Mouse (Mus musculus) neural tube, embryonic 12.5 days (tissue): ENCODE measurements around the gene Mgll. TPM values are rescaled to one million over a fixed set of nuclear protein-coding genes. Genes with fewer than 3 reads are reported as not detected.

Experiments
- ATAC-seq: fragments of 200-750 bp; cut with Nextera tagmentation; 2 replicates; pipeline ENCODE4 v1.8.0; 2017; ENCODE audit warnings: low read depth, mild to moderate bottlenecking, moderate TSS enrichment, moderate library complexity; ENCODE audit not compliant: low FRiP score
- H3K27ac ChIP-seq: fragments of 300-500 bp; sonication (generic); 2 replicates; pipeline ENCODE4 v1.5.1; 2016
- H3K27me3 ChIP-seq: fragments of 300-500 bp; sonication (generic); replicated peaks from 2 replicates; pipeline ENCODE4 v1.6.1; 2016; ENCODE audit warnings: mild to moderate bottlenecking
- H3K36me3 ChIP-seq: fragments of 300-500 bp; sonication (generic); 2 replicates; pipeline ENCODE4 v1.6.1; 2016; ENCODE audit warnings: mild to moderate bottlenecking
- H3K4me1 ChIP-seq: fragments of 300-500 bp; sonication (generic); 2 replicates; pipeline ENCODE4 v1.6.1; 2016
- H3K4me2 ChIP-seq: fragments of 300-500 bp; sonication (generic); replicated peaks from 2 replicates; pipeline ENCODE4 v1.6.1; 2016; ENCODE audit warnings: mild to moderate bottlenecking
- H3K4me3 ChIP-seq: fragments of 300-500 bp; sonication (generic); 2 replicates; pipeline ENCODE4 v1.5.1; 2016
- H3K9ac ChIP-seq: fragments of 300-500 bp; sonication (generic); 2 replicates; pipeline ENCODE4 v1.6.1; 2016; ENCODE audit warnings: mild to moderate bottlenecking
- H3K9me3 ChIP-seq: fragments of 300-500 bp; sonication (generic); 2 replicates; pipeline ENCODE4 v1.6.1; 2016; ENCODE audit warnings: mild to moderate bottlenecking
- WGBS: fragments of 180-500 bp; shearing (Covaris S2); methylation state at CpG from one replicate; pipeline ENCODE4 v1.1.7; 2016; 5-methylcytosine and 5-hydroxymethylcytosine counted together
- polyA plus RNA-seq: library from polyadenylated mRNA; unstranded; fragments of >200 nt; fragmentation: Nextera tagmentation; extraction: Ambion mirVana; gene quantifications from 2 replicates; pipeline ENCODE4 v1.2.1, GENCODE M21; 2016

Mgll gene
- polyA plus RNA-seq, 1 experiment from 2014 or later: 9.3 TPM

DNA sequence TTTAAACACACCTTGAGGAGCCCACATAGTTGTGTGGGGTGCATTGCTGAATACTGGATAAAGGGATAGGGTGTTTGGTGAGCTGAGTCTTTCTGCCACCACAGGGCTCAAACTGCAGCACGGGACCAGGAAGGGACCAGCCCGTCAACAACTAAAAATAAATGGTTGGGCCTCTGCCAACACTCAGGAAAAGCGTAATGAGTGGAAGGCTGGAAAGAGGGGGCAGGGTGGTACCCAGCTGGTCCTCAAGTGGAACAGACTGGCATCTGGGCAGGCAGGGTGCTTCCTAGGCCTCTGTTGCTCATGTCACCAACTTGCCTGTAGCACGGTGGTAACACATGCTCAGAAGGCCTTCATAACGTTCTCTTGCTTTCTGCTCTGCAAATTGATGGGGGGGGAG lies 61.1 kb downstream of the Mgll start:
- no peaks in the 10 kb centered on the region for H3K36me3 ChIP-seq

DNA sequence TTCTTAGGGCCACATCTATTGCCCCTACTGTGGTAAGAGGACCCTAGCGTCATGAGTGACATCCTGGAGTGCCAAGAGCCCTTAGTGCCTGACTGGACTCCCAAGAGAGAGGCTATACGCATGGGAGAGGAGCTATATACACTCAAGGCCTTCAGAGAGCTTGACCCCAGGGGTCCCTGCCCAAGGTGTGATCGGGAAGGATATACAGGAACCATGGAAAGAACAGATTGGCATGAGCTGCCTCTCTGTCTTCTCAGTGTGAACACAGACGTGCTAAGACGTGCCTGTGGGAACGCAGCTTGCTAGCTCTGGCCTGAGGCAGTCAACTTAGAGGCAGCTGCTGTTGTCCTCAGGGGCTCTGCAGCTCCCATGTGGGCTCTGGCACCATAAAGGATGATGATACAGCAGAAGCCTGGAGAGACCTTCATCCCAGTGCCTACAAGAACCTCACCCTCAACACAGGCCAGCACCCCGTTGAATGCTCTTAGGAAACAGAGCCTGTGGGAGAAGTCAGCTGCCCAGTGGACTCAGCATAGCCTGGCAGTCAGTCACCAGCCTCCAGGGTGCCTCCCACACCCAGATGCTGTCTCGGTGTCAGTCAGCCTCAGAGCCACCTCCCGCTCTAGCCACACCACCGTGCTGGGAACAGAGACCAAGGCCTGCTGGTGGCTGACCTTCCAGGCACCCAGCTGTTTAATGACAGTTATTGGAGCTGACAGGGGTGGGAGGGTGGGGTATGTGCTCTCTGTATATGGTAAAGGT lies 61.8 kb downstream of the Mgll start:
- WGBS: 61% methylated on average over 10 of the region's 10 CpGs
- Histone ChIP-seq H3K27ac (no peak overlapping the region), H3K4me3 (no peak overlapping the region), H3K9ac (no peak overlapping the region), H3K4me1 (peaks cover 34% of the 10 kb centered on the region), H3K4me2 (no peak overlapping the region), H3K9me3 (no peaks in the 10 kb centered on the region), H3K27me3 (no peaks in the 10 kb centered on the region), H3K36me3 (no peaks in the 10 kb centered on the region)
- ATAC-seq: no peak

More for the DNA sequence above, 61.1 kb downstream of the Mgll start:
- no peak overlapping the region for H3K9ac ChIP-seq
- no peak overlapping the region for H3K4me2 ChIP-seq
- ATAC-seq: no peak
- no peaks in the 10 kb centered on the region for H3K9me3 ChIP-seq
- H3K4me1 ChIP-seq: peaks cover 34% of the 10 kb centered on the region
- WGBS: 73% methylated on average over 5 of the region's 5 CpGs
- H3K27ac ChIP-seq: no peak overlapping the region
- no peak overlapping the region for H3K4me3 ChIP-seq
- H3K27me3 ChIP-seq: no peaks in the 10 kb centered on the region

DNA sequence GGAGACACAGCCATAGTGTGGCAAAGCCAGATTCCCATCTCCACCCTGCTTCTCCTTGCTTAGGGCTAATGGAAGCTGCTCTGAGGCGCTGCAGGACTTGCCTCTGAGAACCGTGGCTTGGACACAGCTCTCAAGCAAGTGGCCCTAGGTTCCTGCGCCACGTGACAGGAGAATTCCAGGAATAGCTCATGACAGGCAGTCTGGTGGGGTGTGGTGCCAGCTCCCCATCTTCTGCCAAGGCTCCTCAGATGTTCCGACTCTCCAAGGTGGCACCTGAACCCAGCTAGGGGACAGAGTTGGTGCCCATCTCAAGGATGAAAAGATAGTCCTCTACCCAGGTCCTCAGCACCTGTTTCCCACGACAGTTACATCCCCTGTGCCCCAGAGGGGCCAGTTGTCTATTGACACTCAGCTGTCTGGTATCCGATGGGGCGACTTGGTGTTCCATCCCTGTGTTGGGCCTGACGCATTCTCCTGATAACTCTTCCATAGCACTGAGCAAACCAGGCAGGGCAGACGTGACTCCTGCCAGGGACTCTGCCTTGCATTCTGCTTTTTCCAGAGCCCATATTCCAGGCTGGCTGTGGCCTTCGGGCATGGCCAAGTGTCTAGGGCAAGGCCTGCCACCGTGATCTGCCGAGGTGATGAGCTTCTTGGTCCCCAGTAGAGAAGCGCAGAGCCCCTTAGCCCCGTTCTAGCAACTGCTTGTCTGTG lies 62.7 kb downstream of the Mgll start:
- H3K4me3 ChIP-seq: no peak overlapping the region
- no peaks in the 10 kb centered on the region for H3K9me3 ChIP-seq
- no peak overlapping the region for H3K27ac ChIP-seq
- no peak overlapping the region for H3K4me2 ChIP-seq
- no peak overlapping the region for H3K9ac ChIP-seq
- H3K27me3 ChIP-seq: no peaks in the 10 kb centered on the region
- no peak for ATAC-seq
- WGBS: 82% methylated on average over 15 of the region's 15 CpGs
- H3K4me1 ChIP-seq: peaks cover 34% of the 10 kb centered on the region
- no peaks in the 10 kb centered on the region for H3K36me3 ChIP-seq

DNA sequence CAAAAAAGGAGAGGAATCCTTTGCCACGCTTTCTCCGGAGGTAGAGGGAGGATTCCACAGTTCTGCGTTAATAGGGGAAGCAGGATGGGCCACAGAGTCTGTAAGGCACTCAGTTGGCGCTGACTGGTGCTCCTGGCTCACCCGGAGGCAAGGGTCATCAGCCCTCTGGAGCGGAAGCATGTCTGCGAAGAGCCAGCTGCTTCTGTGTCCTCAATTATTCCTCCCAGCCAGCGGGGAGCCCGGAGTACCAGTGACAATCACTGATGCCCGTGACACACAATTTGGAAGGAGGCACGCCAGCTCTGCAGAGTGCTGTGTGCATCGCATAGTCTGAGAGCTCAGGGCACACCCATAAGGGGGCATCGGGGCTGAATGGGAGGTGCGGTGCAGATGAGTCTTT lies 63.3 kb downstream of the Mgll start:
- Histone ChIP-seq H3K27ac (no peak overlapping the region), H3K9me3 (no peaks in the 10 kb centered on the region), H3K4me2 (peak overlapping the region; percentile 24; the same call in 1 of the 2 replicates), H3K9ac (no peak overlapping the region), H3K36me3 (no peaks in the 10 kb centered on the region), H3K27me3 (no peaks in the 10 kb centered on the region), H3K4me1 (peaks cover 37% of the 10 kb centered on the region), H3K4me3 (no peak overlapping the region)
- no peak for ATAC-seq
- 45% methylated on average over 14 of the region's 14 CpGs for WGBS

DNA sequence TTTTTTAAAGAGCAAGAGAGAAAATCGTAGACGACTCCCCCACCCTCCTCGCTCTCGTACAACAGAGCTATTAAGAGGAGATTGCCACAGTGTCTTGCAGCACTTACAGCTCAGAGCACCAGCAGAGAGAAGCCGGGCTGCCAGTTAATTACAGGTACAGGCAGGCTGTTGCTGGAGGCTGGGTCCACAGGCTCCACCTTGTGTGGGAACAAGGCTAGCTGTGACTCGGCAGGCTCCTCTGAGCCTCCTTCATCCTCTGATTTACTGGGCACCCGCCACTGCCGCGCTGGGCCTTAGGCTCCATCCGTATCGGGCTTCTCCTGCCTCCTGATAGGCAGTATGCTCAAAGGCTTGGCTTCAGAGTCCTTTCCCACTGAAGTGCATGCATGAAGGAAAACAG lies 64.0 kb downstream of the Mgll start:
- WGBS: 41% methylated on average over 11 of the region's 11 CpGs
- Histone ChIP-seq H3K4me3 (no peak overlapping the region), H3K4me1 (peaks cover 39% of the 10 kb centered on the region), H3K27me3 (no peaks in the 10 kb centered on the region), H3K9ac (no peak overlapping the region), H3K36me3 (no peaks in the 10 kb centered on the region), H3K4me2 (no peak overlapping the region), H3K9me3 (no peaks in the 10 kb centered on the region), H3K27ac (no peak overlapping the region)
- no peak; the same call in 1 of the 2 replicates for ATAC-seq

DNA sequence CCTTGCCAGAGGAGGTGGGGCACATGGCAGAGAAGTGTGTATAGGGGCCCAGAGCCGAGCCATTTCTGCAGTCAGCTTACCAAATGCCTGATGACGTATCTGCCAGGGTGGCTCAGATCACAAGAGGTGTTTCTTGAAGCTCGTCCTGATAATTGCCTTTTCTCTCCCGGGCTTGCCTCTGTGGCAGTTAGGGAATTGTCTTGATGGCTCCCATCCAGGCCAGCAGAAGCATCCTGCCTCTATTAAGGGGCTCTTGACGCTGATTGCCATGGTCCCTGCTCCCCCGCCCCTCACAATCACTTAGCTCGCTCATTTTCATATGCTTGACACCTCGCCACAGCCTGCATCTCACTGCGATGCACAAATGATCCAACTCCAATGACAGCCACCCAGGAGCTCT lies 67.1 kb downstream of the Mgll start:
- H3K27me3 ChIP-seq: no peaks in the 10 kb centered on the region
- no peak overlapping the region for H3K4me2 ChIP-seq
- H3K9ac ChIP-seq: no peak overlapping the region
- WGBS: 28% methylated on average over 9 of the region's 9 CpGs
- H3K36me3 ChIP-seq: no peaks in the 10 kb centered on the region
- H3K27ac ChIP-seq: no peak overlapping the region
- H3K9me3 ChIP-seq: no peaks in the 10 kb centered on the region
- ATAC-seq: no peak
- H3K4me1 ChIP-seq: peaks cover 27% of the 10 kb centered on the region
- H3K4me3 ChIP-seq: no peak overlapping the region

DNA sequence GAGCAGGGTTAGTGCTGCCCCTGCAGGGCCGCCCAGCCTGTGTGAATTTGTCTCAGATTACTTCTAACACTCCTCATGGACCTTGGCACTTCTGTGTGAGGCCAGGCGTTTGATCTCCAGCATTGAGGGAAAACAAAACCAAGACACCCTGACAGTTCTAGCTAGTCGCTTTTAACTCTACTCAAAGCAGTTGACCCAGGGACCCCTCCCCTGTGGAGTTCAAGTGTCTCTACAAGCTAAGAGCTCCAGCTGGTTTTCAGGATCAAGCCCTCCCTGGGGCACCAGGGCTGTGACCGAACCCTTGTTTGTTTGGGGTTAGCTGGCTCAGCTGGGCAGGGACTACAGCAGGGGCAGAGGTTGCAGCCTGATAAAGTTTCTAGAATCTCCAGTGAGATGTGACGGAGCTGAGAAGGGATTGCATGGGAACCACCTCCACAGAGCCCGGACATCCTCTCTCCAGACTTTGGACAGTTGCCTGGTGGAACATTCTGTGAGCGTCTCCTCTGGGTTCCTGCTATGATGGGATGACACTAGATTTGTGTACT lies 68.0 kb downstream of the Mgll start:
- peaks cover 22% of the 10 kb centered on the region for H3K4me1 ChIP-seq

DNA sequence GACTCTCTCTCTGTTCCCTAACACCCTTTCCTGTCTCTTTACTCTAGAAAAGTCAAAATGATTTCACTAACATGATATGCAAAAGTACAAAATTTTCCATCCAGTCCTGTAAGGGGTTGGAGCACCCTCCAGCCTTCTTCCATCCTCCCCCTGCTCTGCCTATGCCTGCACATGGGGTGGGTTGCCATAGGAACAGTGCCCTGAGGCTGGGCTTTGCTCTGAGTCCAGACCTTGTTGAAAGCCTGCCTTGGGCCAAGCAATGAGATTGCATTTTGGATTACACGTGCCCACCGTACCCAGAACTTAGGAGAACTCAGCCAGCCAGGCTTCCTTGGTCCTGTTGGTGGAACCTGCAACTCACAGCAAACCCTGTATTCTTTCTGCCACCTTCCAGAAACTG lies 69.0 kb downstream of the Mgll start:
- Histone ChIP-seq H3K4me2 (no peak overlapping the region), H3K4me1 (peaks cover 14% of the 10 kb centered on the region; the same call in 1 of the 2 replicates), H3K36me3 (no peaks in the 10 kb centered on the region), H3K27ac (no peak overlapping the region), H3K9ac (no peak overlapping the region), H3K9me3 (no peaks in the 10 kb centered on the region), H3K27me3 (no peaks in the 10 kb centered on the region), H3K4me3 (no peak overlapping the region)
- no peak for ATAC-seq
- 52% methylated on average over 2 of the region's 2 CpGs for WGBS

More for the DNA sequence above, 68.0 kb downstream of the Mgll start:
- H3K27ac ChIP-seq: no peak overlapping the region
- no peaks in the 10 kb centered on the region for H3K36me3 ChIP-seq
- no peak overlapping the region for H3K4me3 ChIP-seq
- no peaks in the 10 kb centered on the region for H3K27me3 ChIP-seq
- H3K4me2 ChIP-seq: no peak overlapping the region
- 46% methylated on average over 7 of the region's 7 CpGs for WGBS
- H3K9me3 ChIP-seq: no peaks in the 10 kb centered on the region
- no peak overlapping the region for H3K9ac ChIP-seq
- no peak for ATAC-seq

DNA sequence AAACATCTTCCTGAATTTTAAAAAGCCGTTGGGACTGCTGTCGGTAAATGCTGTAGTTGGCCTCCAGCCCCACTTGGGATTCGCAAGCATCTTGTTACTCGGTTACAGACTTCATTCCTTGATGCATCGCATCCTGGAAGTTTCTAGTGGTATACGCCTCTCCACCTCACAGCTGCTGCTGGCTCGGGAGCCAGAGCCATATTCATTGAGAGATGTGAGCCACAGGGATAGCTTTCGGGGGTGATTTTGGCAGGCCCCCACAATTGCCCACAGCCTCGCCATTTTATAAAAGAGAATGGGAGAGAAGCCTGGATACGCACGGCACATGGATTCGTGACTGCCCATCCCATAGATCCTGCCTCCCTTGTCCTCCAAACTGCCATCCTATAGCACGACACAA lies 69.7 kb downstream of the Mgll start:
- H3K9me3 ChIP-seq: no peaks in the 10 kb centered on the region
- H3K27me3 ChIP-seq: no peaks in the 10 kb centered on the region
- WGBS: 84% methylated on average over 13 of the region's 13 CpGs
- peaks cover 11% of the 10 kb centered on the region; the same call in 1 of the 2 replicates for H3K4me1 ChIP-seq
- ATAC-seq: no peak
- H3K9ac ChIP-seq: no peak overlapping the region
- H3K36me3 ChIP-seq: no peaks in the 10 kb centered on the region
- H3K4me3 ChIP-seq: no peak overlapping the region
- H3K27ac ChIP-seq: no peak overlapping the region
- H3K4me2 ChIP-seq: no peak overlapping the region

DNA sequence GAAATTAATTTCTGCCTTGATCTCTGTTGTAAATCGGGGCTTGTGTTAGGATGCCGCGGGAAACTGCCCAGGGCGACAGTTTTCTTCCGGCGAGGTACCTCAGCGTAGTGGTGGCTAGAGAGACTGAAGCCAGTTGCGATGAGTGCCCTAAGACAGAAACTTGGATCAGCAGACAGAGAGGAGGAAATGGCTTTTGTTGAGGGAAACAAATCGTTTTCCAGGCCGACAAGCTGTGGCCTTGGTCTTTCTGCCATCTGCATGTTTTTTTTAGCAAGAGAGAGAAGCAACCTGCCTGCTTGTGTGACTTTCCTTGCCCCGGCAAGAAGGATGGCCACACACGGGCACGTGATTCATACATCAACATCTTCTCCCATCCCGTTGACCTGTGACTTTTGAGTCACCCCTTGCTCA lies 70.4 kb downstream of the Mgll start:
- H3K9ac ChIP-seq: no peak overlapping the region
- WGBS: 72% methylated on average over 14 of the region's 14 CpGs
- ATAC-seq: no peak
- no peak overlapping the region for H3K4me3 ChIP-seq
- no peak overlapping the region for H3K4me2 ChIP-seq
- H3K4me1 ChIP-seq: peaks cover 11% of the 10 kb centered on the region; the same call in 1 of the 2 replicates
- H3K27ac ChIP-seq: no peak overlapping the region
- no peaks in the 10 kb centered on the region for H3K36me3 ChIP-seq
- H3K9me3 ChIP-seq: no peaks in the 10 kb centered on the region
- H3K27me3 ChIP-seq: no peaks in the 10 kb centered on the region

DNA sequence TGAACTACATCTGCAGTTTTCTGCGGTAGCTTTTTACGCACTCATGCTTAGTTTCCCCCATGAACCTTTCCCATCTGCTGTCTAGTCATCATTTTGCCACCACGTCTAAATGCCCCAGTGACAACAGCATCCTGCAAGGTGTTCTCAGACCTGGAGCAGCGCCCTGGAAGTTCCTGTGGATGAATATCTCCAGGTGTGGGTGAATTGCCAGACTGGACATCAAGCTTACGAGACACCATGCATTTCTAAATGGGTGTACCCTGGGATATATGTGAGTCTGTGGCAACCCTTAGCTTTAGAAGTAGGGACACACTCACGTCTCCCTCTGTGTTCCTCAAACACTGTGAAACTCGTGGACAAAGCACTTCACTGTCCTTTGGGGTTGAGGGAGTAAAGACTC lies 76.0 kb downstream of the Mgll start:
- no peak for ATAC-seq
- H3K4me1 ChIP-seq: peaks cover 4% of the 10 kb centered on the region; the same call in 1 of the 2 replicates
- no peaks in the 10 kb centered on the region for H3K27me3 ChIP-seq
- H3K9me3 ChIP-seq: no peaks in the 10 kb centered on the region
- H3K27ac ChIP-seq: no peak overlapping the region
- no peak overlapping the region for H3K9ac ChIP-seq
- WGBS: 87% methylated on average over 7 of the region's 7 CpGs
- H3K4me2 ChIP-seq: no peak overlapping the region
- no peaks in the 10 kb centered on the region for H3K36me3 ChIP-seq
- H3K4me3 ChIP-seq: no peak overlapping the region

DNA sequence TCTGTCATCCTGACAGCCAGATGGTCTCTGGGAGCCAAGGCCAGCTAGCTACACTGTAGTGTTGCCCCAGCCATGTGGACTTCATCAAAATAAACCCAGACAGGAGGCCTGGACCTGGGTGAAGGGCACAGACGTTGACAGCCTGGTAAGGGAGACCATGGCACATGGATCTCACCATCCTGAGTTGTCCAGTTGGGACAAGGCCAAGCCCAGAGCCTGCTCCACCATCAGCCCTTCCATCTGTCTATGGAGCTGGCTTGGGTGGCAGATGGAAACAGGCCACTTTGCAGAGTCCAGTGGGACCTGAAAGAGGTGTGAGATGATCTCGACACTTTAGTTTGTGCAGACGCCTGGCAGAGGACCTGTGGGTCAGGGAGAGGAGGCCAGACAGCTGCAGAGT lies 76.5 kb downstream of the Mgll start:
- Histone ChIP-seq H3K36me3 (no peaks in the 10 kb centered on the region), H3K9ac (no peak overlapping the region), H3K4me3 (no peak overlapping the region), H3K4me1 (peaks cover 4% of the 10 kb centered on the region; the same call in 1 of the 2 replicates), H3K9me3 (no peaks in the 10 kb centered on the region), H3K27me3 (no peaks in the 10 kb centered on the region), H3K27ac (no peak overlapping the region), H3K4me2 (no peak overlapping the region)
- ATAC-seq: no peak
- WGBS: 58% methylated on average over 3 of the region's 3 CpGs
